Mouse (Mus musculus): ENCODE results near the gene Sec14l2.

DNA sequence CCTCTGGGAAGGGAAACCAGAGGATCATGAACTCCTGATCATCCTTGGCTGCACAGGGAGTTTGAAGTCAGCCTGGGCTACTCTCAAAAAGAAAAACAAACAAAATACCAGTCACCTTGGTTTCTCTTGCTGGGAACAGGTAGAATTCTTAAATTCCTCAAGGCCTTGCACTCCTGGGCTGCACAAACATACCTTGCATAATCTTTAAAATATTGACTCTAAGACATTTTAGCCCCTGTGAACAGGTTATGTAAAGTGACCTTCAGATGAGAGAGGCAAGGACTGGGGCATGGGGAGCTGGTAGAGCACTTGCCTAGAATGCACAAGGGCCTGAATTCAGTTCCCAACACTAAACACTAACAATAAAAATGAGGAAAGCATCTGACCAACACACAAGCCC lies 18.3 kb upstream of the Sec14l2 start:
- TF ChIP-seq CTCF (IDR thresholded peaks at IDR 0.05; ENCODE audit: low read depth) (no peak), EP300 (optimal IDR thresholded peaks at IDR 0.05) (no peak)
